Mouse (Mus musculus) heart, postnatal 14 days (tissue): ENCODE measurements around the gene Tent4a. TPM values are rescaled to one million over a fixed set of nuclear protein-coding genes. Genes with fewer than 3 reads are reported as not detected.

ENCODE experiments used
- DNase-seq, 2 experiments: peaks; one replicate each; pipeline ENCODE4 v3.0.0; 2021 to 2022
- intact Hi-C: fragments of 180-260 bp; cut with DNase I; formaldehyde crosslinking; loops from one replicate; pipeline ENCODE4 v1.15.1; 2025
- total RNA-seq, 2 experiments: library from RNA; stranded (reverse); gene quantifications; 2 replicates each; pipeline ENCODE4 v1.2.3; 2021

Gene Tent4a
- total RNA-seq, 2 experiments from 2014 or later, result 12.2 to 13.5 TPM

DNA sequence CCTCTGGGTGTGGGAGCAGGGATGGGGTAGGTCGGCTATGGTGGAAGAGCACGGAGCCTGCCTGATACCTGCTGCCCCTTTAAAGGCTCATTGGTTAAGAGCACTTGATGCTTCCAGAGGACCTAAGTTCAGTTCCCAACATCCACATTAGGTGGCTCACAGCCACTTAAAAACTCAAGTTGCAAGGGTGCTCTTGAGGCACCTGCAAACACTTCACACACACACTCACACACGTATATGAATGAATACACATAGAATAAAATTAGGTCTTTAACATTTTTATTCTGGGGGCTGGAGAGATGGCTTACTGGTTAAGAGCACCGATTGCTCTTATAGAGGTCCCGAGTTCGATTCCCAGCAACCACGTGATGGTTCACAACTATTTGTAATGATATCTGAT, 47.3 kb downstream of the Tent4a start:
- DNase-seq, result no peak
- intact Hi-C loops, result loop anchor here (10.0 kb wide), 1 partner anchor 902 kb away; the partner anchor contains the start of genes Fastkd3 and Mtrr

DNA sequence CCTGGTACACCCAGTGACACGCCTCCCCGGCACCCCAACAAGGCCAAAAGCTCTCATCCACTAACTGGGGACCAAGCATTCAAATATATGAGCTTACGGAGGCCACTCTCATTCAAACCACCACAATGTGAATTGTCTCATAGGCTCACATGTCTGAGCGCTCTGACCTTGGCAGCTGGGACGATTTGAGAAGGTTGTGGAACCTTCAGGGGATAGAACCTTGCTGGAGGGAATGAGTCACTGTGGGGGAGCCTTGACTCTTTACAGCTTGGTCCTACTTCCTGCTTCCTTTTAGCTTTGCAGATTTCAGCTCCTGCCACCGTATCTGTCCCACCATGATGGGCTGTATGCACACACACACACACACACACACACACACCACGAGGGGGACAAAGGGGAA, 48.6 kb downstream of the Tent4a start:
- no peak for DNase-seq
- intact Hi-C loops, result loop anchor here (10.0 kb wide), 1 partner anchor 901 kb away; the partner anchor contains the start of genes Fastkd3 and Mtrr

DNA sequence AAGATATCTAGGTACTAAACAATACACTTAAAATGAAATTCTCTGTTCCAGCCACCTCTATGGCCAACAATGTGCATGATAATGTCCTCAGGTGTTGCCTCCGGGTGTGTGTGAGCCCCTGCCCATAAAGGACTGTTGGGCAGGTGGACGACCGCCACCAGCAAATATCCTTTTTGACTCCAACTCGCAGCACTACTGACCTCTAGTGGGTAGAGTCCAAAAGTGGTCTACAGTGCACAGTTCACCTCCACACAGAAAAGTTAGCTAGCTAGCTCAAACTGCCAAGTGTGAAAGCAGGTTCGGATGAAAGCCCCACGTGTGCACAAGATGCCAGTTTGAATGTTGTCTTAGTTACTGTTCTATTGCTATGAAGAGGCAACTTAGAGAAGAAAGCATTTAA, 49.1 kb downstream of the Tent4a start:
- DNase-seq, result peak in 1 of 2 experiments; percentile 47
- intact Hi-C loops, result loop anchor here (10.0 kb wide), 1 partner anchor 901 kb away; the partner anchor contains the start of genes Fastkd3 and Mtrr

DNA sequence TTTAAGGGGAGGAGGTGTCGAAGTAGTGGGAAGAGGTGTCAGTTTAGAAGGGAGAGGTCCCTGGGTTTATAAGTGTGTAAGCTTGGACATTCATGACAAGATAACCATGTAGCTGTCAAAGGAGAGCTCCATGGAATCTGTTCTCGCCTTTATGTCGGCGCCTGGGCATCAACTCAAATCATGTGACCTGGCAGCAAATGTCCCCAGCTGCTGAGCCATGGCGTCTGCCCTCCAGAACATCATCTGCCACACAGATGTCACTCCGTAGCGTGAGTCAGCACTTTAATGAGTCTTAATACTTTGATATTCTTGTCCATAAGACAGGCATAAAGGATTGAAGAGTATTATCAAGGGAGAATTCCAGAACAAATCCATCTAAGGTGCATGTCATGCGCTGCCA, 51.7 kb downstream of the Tent4a start:
- DNase-seq, result peak; percentile 34 to 63
- intact Hi-C loops, result loop anchor here (10.0 kb wide), 1 partner anchor 898 kb away; the partner anchor contains the start of genes Fastkd3 and Mtrr

DNA sequence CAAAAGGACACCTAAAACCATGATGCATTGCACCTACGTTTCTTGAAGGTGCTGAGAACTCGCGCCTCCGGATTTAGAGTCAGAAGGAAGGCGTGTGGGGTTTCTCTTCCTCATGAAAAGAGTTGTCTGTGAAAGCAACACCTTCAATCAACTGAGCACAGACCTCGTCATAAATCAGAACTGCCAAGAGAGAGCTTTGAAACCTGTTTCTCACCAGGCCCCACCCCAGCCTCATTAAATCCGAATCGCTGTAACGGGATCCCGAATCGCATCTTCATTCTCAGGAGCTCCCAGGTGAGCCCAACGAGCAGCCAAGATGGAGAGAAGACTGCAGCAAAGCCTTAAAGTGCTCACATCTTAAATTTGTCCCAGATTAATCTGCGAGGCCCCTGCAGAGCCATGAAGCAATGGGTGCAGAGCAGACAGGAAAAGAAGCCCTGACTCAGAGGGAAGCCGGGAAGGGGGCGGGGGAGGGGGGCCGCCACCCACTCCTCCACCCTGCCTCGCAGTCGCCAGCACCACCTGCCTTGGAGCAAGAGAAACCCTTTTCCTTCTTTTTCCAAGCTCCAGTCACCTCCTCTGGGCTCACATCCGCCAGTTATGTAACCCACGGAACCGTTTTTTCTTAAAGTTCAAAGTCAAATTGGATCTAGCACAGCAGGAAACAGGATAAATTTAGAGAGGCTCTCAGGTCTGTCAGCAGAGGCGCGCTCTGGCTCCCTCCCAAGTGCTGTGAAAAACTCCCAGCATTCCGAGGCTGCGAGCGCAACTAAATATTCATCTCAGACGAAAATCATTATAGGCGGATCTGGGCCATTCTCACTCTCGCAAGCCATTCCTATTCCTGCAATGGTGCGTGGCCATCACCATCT, 52.5 kb downstream of the Tent4a start:
- intact Hi-C loops, result loop anchor here (10.0 kb wide), 1 partner anchor 897 kb away; the partner anchor contains the start of genes Fastkd3 and Mtrr
- peak; percentile 65 to 76 for DNase-seq

DNA sequence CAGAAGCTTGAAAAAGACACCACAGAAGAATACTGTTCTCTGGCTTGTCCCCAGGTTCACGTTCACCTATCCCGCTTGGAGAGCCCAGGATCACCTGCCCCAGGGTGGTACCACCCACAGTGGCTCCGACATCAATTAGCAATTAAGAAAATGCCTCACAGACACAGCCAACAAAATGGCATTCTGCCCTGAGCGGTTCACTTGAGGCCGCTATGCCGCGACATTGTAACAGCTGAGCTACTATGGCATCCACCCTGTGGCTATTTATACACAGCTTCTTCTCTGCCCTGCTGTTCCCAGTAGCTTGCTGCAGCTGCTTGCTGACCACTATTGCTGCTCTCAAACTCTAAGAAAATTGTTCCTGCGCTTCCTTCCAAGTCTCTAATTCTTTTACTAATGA, 53.4 kb downstream of the Tent4a start:
- intact Hi-C loops, result loop anchor here (10.0 kb wide), 1 partner anchor 896 kb away; the partner anchor contains the start of genes Fastkd3 and Mtrr
- peak; percentile 24 to 60 for DNase-seq

DNA sequence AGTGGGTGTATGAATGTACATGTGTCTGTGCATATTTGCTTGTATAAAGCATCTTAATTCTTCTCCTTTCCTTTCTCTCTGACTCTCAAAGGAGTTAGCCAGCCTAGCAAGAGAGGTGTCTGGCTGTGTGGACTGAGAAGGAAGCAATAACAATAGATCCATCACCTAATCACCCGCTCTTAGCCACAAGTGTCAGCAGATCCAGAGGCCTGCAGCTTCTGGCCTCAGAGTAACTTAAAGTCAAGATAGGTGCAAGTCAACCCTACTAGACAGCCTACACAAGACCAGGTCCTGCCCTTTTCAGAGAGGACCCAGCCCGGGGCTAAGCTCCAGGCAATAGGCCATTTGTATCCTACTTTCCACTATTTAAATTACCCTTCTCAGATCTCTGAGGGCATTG, 54.5 kb downstream of the Tent4a start:
- DNase-seq, result no peak
- intact Hi-C loops, result loop anchor here (10.0 kb wide), 1 partner anchor 895 kb away; the partner anchor contains the start of genes Fastkd3 and Mtrr

DNA sequence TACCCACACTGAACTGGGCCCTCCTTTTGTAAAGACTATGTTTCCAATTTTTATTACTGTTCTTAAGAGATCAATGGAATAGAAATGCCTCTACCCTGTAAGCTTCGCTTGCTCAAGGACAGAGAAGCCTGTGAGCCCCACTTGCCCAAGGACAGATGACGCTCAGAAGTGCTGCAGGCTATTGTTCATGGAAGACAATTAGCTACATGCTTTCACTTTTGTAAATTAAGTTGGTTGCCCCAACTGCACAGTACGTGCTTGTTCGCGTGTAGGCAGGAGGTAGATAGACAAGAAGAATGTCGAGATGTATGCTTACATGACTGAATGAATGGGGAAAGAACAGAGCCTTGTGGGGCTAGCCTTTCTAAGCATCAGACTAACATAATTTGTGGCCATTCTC, 55.7 kb downstream of the Tent4a start:
- DNase-seq, result no peak

DNA sequence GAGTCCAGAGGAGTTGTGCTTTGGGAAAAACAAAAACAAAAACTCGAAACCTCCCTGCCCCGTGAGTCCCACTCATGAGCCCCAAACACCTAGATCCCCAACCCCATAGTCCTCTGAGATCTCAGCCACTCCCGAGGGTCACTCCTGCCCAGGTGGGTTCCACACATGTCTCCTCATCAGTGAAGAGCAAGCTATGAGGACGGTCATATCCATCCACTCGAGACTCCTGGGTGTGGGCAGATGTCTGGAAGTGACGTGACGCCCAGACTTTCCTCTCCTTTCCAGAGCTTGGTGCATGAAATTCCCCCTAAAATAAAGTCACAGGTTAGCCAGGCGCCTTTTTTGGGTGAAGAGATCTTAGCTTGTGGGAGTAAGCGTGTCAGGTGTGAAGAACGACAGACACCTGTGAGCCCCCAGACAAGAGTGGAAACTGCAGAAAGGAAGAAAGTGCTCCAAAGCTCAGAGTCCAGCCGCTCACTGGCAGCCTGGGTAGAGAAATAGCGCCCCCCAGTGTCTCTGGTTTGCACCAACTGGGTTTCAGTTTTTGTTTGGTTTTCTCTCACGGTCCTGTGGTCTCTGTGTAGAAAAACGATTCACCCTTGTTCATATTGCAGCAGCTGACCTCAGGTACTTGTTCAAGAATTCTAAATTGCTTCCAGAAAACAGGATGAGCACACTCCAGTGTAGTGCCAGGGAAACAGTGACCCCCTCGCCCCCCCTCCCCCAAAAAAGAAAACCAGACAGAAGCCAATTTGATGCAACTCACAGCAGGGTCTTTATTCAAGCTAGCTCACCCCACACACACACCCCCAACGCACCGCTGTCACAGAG, 73.6 kb downstream of the Tent4a start:
- DNase-seq, result peak; percentile 44 to 66
- intact Hi-C loops, result loop anchor here (2.0 kb wide), 1 partner anchor 458 kb away; no protein-coding TSS in a partner anchor

More for the DNA sequence above, 55.7 kb downstream of the Tent4a start:
- intact Hi-C loops, result no loop called here

DNA sequence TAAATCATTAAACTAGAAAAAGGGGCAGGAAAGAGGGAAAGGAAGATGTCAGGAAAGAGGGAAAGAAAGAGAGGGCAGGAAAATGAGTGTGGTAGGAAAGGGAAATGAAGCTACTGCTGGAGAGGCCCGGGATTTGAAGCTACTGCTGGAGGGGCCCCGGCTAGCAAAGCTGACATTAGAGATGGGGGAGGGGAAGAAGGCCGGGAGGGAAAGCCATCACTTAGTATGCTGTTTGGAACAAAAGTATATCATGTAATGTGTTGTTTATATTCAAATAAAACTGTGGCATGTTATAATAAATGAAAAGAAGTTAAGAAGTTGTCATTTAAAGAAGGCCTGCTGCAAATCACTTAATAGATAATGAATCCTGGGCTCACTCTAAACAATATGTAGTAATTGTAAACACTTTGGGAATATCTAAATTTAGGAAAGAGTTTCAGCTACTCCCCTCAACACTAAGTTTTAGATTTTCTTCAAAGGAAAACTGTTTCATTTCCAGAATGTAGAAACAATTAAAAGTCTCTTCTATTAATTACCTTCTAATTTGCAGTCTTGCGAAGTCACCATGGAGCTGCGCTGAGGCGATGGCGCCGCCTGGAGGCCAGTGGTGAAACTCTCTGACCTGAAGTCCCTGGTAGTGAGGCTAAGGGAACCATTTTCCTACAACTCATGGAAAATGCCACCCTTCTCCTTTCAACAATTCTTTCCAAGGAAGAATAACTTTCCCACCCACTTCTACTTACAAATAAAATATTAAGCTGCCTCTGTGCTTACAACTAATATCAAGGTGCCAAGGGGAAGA, 74.6 kb downstream of the Tent4a start:
- peak; percentile 70 to 77 for DNase-seq
- intact Hi-C loops, result loop anchor here (2.0 to 10.0 kb wide), 3 partner anchors 68 to 855 kb away; no protein-coding TSS in a partner anchor

DNA sequence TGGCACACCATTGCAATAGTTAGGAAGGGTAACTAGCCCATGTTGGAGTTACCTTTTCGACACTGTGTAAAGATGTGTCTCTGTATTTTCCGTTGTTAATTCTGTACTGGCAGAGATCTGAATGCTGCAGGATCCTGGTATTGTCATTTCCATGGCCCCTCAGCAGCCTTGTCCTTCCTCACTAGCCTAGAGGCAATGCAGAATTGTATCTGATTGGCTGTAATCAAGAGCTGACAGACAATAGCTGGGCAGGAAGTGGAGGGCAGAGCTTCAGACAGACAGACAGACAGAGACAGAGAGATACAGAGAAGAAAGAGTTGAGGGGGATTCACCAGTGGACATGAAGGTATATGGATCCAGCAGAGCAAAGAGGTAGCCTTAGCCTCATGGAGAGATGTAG, 75.5 kb downstream of the Tent4a start:
- intact Hi-C loops, result loop anchor here (5.0 to 10.0 kb wide), 2 partner anchors 67 to 854 kb away; no protein-coding TSS in a partner anchor
- no peak for DNase-seq

DNA sequence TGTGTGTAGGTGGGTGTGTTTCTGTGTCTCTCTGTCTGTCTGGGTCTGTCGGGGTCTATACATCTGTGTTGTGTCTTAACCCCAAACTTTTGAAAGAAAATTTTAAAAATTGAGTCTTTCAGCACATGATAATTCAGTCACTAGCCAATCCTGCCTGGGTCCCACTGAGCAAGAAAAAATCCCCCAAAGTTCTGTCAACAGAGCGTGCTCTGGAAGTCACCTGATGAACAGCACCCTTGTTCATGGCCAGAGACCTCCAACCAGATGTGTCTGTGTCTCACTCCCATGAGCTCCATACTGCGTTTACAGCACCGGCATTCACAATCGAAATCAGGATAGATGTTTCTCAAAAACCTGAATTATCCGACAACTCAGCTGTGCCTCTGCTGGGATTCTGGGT, 76.0 kb downstream of the Tent4a start:
- intact Hi-C loops, result loop anchor here (5.0 to 10.0 kb wide), 2 partner anchors 66 to 854 kb away; no protein-coding TSS in a partner anchor
- DNase-seq, result no peak

DNA sequence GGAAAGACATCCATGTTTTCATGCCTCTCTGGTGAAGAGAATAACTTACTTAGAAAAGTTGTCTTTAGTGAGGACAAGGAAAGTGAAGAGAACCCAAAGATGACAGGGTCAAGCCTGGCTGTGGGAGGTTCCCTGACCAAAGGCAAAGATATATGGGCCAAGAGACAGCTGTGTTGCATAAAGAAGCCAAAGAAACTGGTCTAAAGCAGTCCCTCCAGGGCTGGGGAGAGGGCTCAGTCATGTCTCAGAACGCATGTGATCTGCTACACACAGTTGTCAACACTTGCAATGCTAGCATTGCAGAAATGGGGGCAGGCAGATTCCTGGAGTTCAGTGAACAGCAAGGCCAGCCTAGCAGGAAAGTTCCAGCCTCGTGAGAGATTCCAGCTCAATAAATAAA, 77.3 kb downstream of the Tent4a start:
- intact Hi-C loops, result loop anchor here (5.0 to 10.0 kb wide), 2 partner anchors 65 to 852 kb away; no protein-coding TSS in a partner anchor

DNA sequence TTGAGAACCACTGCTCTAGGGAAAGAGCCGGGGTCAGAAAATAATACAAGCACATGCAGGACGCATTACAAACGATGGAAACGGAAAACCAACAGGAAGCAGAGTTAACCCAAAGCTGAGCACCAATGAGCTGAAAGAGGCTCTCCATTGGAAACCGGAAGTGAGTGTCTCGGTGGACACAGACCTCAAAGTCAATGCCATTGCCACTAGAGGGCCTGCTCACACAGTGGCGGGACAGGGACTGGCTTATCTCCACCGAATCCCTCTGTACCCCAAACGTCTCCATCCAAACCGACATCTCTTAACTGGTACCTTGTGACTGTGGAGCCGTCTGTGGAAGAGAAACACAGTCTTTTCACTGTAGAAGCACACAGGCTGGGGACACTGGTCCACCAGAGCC, 77.8 kb downstream of the Tent4a start:
- intact Hi-C loops, result loop anchor here (5.0 to 10.0 kb wide), 2 partner anchors 64 to 852 kb away; no protein-coding TSS in a partner anchor

More for the DNA sequence above, 77.3 kb downstream of the Tent4a start:
- DNase-seq, result no peak

DNA sequence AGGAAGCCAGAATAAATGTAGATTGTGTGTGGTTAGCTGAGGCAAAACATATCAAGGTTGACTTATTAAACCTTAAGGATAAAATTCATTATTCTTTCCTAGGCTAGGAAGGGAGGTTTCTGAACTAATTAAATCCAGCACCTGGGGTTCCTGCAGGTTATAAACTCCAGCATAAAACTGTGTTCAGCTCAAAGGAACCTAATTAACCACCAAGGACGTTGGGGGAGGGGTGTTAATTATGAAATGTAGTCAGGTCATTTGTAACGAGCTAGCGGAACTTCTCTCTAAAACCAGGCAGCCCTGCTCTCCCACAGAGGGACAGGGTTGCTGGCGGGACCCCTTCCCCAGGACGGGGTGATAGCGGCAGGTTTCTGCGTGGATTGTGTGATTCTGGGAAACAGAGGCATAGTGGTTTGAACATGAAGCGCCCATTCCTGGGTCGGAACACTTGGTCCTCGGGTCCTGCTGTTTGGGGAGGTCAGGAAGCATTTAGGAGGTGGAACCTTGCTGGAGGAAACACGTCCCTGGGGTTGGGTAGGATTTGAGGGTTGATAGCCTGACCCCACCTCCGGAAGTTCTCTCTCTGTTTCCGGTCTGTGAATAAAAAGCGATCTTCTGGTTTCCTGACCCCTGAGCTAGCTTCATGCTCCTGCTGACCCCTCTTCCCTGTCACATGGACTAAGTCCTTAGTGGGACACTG, 78.8 kb downstream of the Tent4a start:
- intact Hi-C loops, result loop anchor here (5.0 to 10.0 kb wide), 2 partner anchors 63 to 851 kb away; no protein-coding TSS in a partner anchor
- DNase-seq, result no peak

More for the DNA sequence above, 77.8 kb downstream of the Tent4a start:
- no peak for DNase-seq
